Mouse (Mus musculus) kidney, postnatal 0 days (tissue): Measurements from ENCODE around the gene Disp1. TPM values are rescaled to one million over a fixed set of nuclear protein-coding genes. Genes with fewer than 3 reads are reported as not detected.

Experiments
- ATAC-seq: fragments of 200-750 bp; cut with Nextera tagmentation; replicated peaks from 2 replicates; pipeline ENCODE4 v1.8.0; 2017; ENCODE audit warnings: low read depth, moderate number of reproducible peaks, moderate TSS enrichment, moderate library complexity; ENCODE audit not compliant: low FRiP score
- DNase-seq: peaks from one replicate; pipeline ENCODE4 v3.0.0-alpha.2; 2016; ENCODE audit warnings: low spot score
- H3K27ac ChIP-seq: fragments of 300-500 bp; sonication (generic); 2 replicates; pipeline ENCODE4 v1.5.1; 2014; ENCODE audit warnings: mild to moderate bottlenecking
- H3K27me3 ChIP-seq: fragments of 300-500 bp; sonication (generic); 2 replicates; pipeline ENCODE4 v1.6.1; 2014; ENCODE audit warnings: low read length, mixed read lengths; ENCODE audit not compliant: insufficient read depth
- H3K36me3 ChIP-seq: fragments of 300-500 bp; sonication (generic); 2 replicates; pipeline ENCODE4 v1.6.1; 2014; ENCODE audit warnings: low read length, mixed read lengths; ENCODE audit not compliant: insufficient read depth
- H3K4me1 ChIP-seq: fragments of 300-500 bp; sonication (generic); replicated peaks from 2 replicates; pipeline ENCODE4 v1.6.1; 2014; ENCODE audit warnings: antibody characterized with exemption, low read length, mixed read lengths; ENCODE audit not compliant: insufficient read depth
- H3K4me2 ChIP-seq: fragments of 300-500 bp; sonication (generic); 2 replicates; pipeline ENCODE4 v1.6.1; 2014; ENCODE audit warnings: mild to moderate bottlenecking, low read length, moderate library complexity, mixed read lengths
- H3K4me3 ChIP-seq: fragments of 300-500 bp; sonication (generic); replicated peaks from 2 replicates; pipeline ENCODE4 v1.5.1; 2014; ENCODE audit warnings: low read depth, low read length
- H3K9ac ChIP-seq: fragments of 300-500 bp; sonication (generic); 2 replicates; pipeline ENCODE4 v1.6.1; 2014; ENCODE audit warnings: low read depth, low read length
- H3K9me3 ChIP-seq: fragments of 300-500 bp; sonication (generic); replicated peaks from 2 replicates; pipeline ENCODE4 v1.6.1; 2016; ENCODE audit warnings: low read length, inconsistent platforms, mixed read lengths
- CTCF ChIP-seq: IDR thresholded peaks from 2 replicates; pipeline ENCODE4 v1.5.1; 2016; ENCODE audit warnings: antibody characterized with exemption, low read depth, mild to moderate bottlenecking, moderate library complexity
- WGBS: fragments of 180-500 bp; shearing (Covaris S2); extraction: QIAGEN DNeasy Blood & Tissue Kit; methylation state at CpG from one replicate; pipeline ENCODE4 v1.1.7; 2014; 5-methylcytosine and 5-hydroxymethylcytosine counted together
- polyA plus RNA-seq: library from polyadenylated mRNA; unstranded; fragments of >200 nt; fragmentation: Nextera tagmentation; extraction: Ambion mirVana; gene quantifications from 2 replicates; pipeline ENCODE4 v1.2.1, GENCODE M21; 2015

Gene Disp1
- polyA plus RNA-seq = 8.4 and 9.8 TPM in 2 replicates

- Histone ChIP-seq H3K9me3 (no peaks in the 10 kb centered on the region), H3K36me3 (no peaks in the 10 kb centered on the region), H3K27me3 (no peaks in the 10 kb centered on the region), H3K4me3 (peak within 1 kb of the TSS; percentile 84), H3K27ac (peak within 1 kb of the TSS; percentile 76), H3K4me2 (peak within 1 kb of the TSS; percentile 88), H3K4me1 (peaks cover 8% of the 10 kb centered on the region), H3K9ac (peak within 1 kb of the TSS; percentile 90)
- peak; percentile 65 for ATAC-seq
- no peak for TF ChIP-seq CTCF
- 2% methylated on average over 54 of the region's 56 CpGs for WGBS
- peak; percentile 88 for DNase-seq
Measured at GRCm38 (mm10) chr1:183220796-183221718, at the start of gene Disp1. Gene Disp1 (minus strand): TSS chr1:183221522.

- H3K9ac ChIP-seq = no peak overlapping the region
- TF ChIP-seq CTCF = no peak
- no peaks in the 10 kb centered on the region for H3K9me3 ChIP-seq
- H3K27ac ChIP-seq = no peak overlapping the region
- no peaks in the 10 kb centered on the region for H3K36me3 ChIP-seq
- H3K4me2 ChIP-seq = no peak overlapping the region
- H3K27me3 ChIP-seq = no peaks in the 10 kb centered on the region
- H3K4me1 ChIP-seq = no peaks in the 10 kb centered on the region
- no peak for DNase-seq
- H3K4me3 ChIP-seq = no peak overlapping the region
- no peak for ATAC-seq
- 71% methylated on average over 6 of the region's 6 CpGs for WGBS
Measured at GRCm38 (mm10) chr1:183267666-183268065, 46.3 kb upstream of the Disp1 start.

DNA sequence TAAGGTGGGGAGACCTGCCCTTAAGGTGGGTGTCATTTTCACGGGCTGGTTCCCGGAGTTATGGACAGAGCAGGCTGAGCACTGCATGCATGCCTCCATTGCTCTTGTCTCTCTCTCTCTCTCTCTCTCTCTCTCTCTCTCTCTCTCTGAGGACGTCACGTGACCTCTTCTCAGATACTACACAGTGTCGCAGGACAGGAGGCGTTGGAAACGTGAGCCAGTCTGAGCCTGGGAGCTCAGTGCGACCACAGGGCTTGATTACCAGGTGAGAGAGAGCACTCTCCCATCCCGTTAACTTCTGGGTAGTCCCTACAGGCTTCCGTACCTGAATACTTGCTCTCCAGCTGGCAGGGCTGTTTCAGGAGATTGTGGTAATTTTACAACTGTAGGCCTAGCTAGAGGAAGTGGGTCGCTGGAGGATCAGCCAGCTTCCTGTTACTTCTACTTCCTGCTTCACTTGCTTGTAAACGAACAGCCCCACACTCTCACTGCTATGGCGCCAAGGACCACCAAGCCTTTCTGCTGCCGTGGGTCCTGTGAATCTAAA is 44.7 kb upstream of the Disp1 start:
- no peak overlapping the region for H3K9ac ChIP-seq
- no peak for DNase-seq
- no peak for ATAC-seq

DNA sequence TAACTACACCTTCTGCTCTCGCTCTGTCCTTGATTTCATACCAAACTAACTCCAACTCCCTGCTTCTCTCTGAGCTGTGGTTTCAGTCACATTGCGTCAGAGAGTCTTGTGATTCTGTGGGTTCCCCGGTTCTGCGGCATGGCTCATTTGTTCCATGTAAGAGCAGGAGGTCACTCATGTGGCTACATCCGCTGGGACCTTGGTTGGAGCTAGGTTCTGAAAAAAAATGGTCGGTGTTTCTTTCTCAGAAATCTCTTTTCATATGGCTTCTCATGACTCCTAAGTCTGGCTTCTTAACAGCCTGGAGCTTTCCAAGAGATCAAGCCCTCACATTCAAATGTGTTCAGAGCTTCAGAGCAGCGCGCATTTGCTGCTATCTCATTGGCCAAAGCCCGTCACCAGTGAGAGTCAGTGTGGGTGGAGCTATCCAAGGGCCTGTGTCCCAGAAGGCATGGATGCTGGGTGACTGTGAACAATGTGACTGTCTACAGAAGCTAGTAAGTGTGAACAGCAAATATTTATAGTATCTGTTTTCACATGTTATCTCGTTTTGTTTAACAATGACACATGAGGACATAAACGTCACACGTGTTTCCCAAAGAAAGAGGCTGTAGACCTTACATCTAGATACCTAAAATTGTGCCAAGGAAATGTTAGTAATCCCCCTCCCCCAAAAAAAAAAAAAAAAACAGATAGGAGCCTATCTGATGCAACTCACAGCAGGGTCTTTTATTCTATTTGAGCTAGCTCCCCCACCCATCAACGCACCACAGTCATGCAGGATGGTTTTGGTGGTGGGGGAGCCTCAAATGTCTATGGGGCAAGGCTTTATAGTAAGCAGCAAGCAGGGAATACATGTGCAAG is 43.1 kb upstream of the Disp1 start:
- no peak overlapping the region for H3K9ac ChIP-seq
- H3K9me3 ChIP-seq = no peaks in the 10 kb centered on the region
- no peak for TF ChIP-seq CTCF
- H3K27ac ChIP-seq = no peak overlapping the region
- H3K4me3 ChIP-seq = no peak overlapping the region
- no peak overlapping the region for H3K4me2 ChIP-seq
- no peak for ATAC-seq
- no peaks in the 10 kb centered on the region for H3K36me3 ChIP-seq
- no peaks in the 10 kb centered on the region for H3K27me3 ChIP-seq
- 71% methylated on average over 13 of the region's 13 CpGs for WGBS
- DNase-seq = no peak
- no peaks in the 10 kb centered on the region for H3K4me1 ChIP-seq

More for the DNA sequence above, 44.7 kb upstream of the Disp1 start:
- TF ChIP-seq CTCF = no peak
- Histone ChIP-seq H3K4me3 (no peak overlapping the region), H3K27me3 (no peaks in the 10 kb centered on the region), H3K36me3 (no peaks in the 10 kb centered on the region), H3K4me2 (no peak overlapping the region), H3K9me3 (no peaks in the 10 kb centered on the region), H3K27ac (no peak overlapping the region), H3K4me1 (no peaks in the 10 kb centered on the region)
- 64% methylated on average over 14 of the region's 14 CpGs for WGBS

DNA sequence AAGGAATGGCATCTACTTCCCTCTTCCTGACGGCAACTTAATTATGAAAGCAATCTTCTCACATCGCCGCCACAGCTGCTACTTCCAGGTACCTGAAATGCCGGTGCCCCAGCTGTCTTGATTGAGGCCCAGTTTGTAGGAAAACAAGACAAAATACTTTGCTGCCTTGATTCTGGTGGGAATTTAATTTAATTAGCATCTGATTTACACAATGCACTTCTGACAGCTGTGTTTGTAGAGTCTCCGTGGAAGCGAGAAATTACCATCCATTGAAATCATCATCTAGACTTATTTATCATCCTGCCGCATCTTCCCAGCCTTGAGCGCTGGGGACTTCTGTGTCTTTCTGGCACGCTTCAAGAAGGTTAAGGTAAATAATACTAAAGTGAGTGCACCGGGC is 31.3 kb upstream of the Disp1 start:
- 55% methylated on average over 10 of the region's 10 CpGs for WGBS
- no peak for TF ChIP-seq CTCF

DNA sequence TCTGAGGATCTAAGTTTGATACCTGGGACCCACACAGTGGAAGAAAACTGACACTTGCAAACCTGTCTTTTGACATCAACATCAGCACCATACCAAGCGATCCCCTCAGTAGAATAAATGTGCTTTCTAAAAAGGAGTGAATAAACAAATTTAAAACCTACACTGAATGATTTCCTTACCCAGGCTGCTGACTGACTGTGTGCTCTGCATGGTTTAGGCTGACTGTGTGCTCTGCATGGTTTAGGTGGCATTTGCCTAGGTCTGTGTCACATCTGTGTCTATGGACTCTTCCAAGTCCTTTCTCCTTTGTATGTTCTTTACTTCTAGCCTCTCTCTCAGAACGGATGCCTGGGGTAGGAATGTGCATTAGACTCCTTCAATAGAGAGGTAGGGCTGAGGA is 30.5 kb upstream of the Disp1 start:
- Histone ChIP-seq H3K9me3 (no peaks in the 10 kb centered on the region), H3K4me2 (no peak overlapping the region), H3K4me1 (no peaks in the 10 kb centered on the region), H3K9ac (no peak overlapping the region), H3K27me3 (no peaks in the 10 kb centered on the region; the same call in 1 of the 2 replicates), H3K36me3 (no peaks in the 10 kb centered on the region), H3K27ac (no peak overlapping the region), H3K4me3 (no peak overlapping the region)
- ATAC-seq (no peak), DNase-seq (no peak)
- no peak for TF ChIP-seq CTCF
- 80% methylated on average over 2 of the region's 2 CpGs for WGBS

More for the DNA sequence above, 31.3 kb upstream of the Disp1 start:
- Histone ChIP-seq H3K9ac (no peak overlapping the region), H3K27ac (no peak overlapping the region), H3K4me2 (no peak overlapping the region), H3K36me3 (no peaks in the 10 kb centered on the region), H3K9me3 (no peaks in the 10 kb centered on the region), H3K4me1 (no peaks in the 10 kb centered on the region), H3K27me3 (no peaks in the 10 kb centered on the region; the same call in 1 of the 2 replicates), H3K4me3 (no peak overlapping the region)
- DNase-seq (no peak), ATAC-seq (no peak)
